Mouse (Mus musculus) E14TG2a.4 (cell line): ENCODE measurements around the gene Cox6a2.

Experiments used
- CTCF ChIP-seq: conservative IDR thresholded peaks from 2 replicates; pipeline ENCODE4 v1.5.1; 2014; ENCODE audit warnings: low read length
- POU5F1 ChIP-seq: IDR thresholded peaks from 2 replicates; pipeline ENCODE4 v1.6.1; 2014; ENCODE audit warnings: low read length, borderline replicate concordance

GRCm38 (mm10) chr7:128249998-128250397 is 43.8 kb upstream of the Cox6a2 start:
- no peak for TF ChIP-seq CTCF
- no peak for TF ChIP-seq POU5F1
